Mouse (Mus musculus) erythroblast, embryonic 14.5 days (primary cell): ENCODE measurements around the gene Mtmr4.

Source experiments
- GATA1 ChIP-seq: IDR thresholded peaks from 2 replicates; pipeline ENCODE4 v1.6.1; 2012; ENCODE audit warnings: low read length, inconsistent platforms, mixed read lengths
- TAL1 ChIP-seq: IDR thresholded peaks from 3 replicates; pipeline ENCODE4 v1.6.1; 2012; ENCODE audit warnings: low read length, inconsistent platforms, mixed read lengths

DNA sequence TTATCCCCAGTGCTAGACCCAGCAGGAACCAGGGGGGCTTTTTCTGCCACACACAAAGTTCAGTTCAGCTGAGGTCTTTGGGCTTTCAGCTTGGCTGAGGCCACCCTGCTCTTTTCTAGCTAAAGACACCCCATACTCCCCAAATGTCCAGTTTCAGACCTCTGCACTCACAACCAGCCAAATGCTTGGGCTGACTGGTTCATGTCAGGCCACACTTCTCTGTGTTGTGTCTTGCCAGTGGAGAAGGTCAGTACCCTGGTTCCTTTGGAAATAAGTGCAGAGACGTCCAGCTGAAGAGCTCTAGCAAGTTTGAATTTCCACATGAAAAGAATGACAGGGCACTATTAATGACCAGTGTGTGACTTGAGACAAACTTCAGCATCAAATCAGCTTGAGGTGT lies 12.2 kb upstream of the Mtmr4 start:
- TF ChIP-seq GATA1, result no peak
- no peak for TF ChIP-seq TAL1
